Mouse (Mus musculus) testis, adult 2 months (tissue): ENCODE results near the gene Foxp1.

ENCODE experiments used
- CTCF ChIP-seq: fragments of 200-500 bp; IDR thresholded peaks from 2 replicates; pipeline ENCODE4 v1.5.1; 2012; ENCODE audit warnings: low read depth, mild to moderate bottlenecking, inconsistent platforms, low read length, moderate library complexity; ENCODE audit not compliant: control insufficient read depth, insufficient read depth, insufficient replicate concordance
- POLR2A ChIP-seq: fragments of 200-500 bp; IDR thresholded peaks from 2 replicates; pipeline ENCODE4 v1.6.1; 2012; ENCODE audit warnings: low read depth, mild to moderate bottlenecking, inconsistent platforms, low read length, moderate library complexity; ENCODE audit not compliant: control insufficient read depth

DNA sequence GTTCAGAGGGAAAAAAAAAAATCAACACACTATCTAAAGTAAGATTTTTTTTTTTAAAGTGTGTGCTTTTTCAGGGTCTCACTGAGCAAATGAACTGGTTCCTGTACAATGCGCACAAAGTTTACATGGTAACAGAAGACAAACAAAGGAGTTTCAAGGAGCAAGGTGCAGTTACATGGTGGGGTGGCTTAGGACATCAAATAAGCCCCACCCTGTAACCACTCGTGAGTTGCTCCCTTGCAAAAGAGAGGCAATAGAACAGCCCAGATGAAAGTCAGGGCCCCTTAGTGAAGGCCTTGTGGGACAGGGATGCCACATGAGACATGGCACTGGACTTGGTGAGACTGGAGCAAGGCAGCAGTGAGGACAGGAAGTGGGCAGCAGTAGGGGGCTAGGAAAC is 353.8 kb downstream of the Foxp1 start:
- TF ChIP-seq CTCF (no peak), POLR2A (no peak)
